In genomic region chr7:97085291-97085690, GRCm38 (mm10) we compare ENCODE assay signal across 9 mouse cellular contexts. TPM values are rescaled to one million over a fixed set of nuclear protein-coding genes. Genes with fewer than 3 reads are reported as not detected.
DNase-seq lines count a peak whose midpoint lies in the region; ATAC-seq and TF ChIP-seq lines count a peak whose summit lies in the region.
"Had no signal": no experiment of that assay in that cellular context is flagged by ENCODE, and none has a peak within 500 bp of the region (broad histone marks: within the 10 kb centered on the region; RNA-seq: fewer than 3 reads in every experiment).

No protein-coding gene starts in this region.

- H3K9ac ChIP-seq in kidney, embryonic 15.5 days = no peak overlapping the region
- no peak overlapping the region for H3K9ac ChIP-seq in ES-E14 (ENCODE audit: insufficient read depth, low read depth, low read length, poor library complexity, severe bottlenecking)

- H3K4me3 ChIP-seq in kidney, embryonic 15.5 days (replicated peaks) = no peak overlapping the region
- no peak overlapping the region for H3K4me3 ChIP-seq in ES-E14 (ENCODE audit: insufficient read depth in 1 of 2, low read depth in 1 of 2, low read length in 2 of 2, poor library complexity in 1 of 2, severe bottlenecking in 1 of 2)

- H3K4me1 ChIP-seq in kidney, embryonic 15.5 days = peaks cover 34% of the 10 kb centered on the region
- no peaks in the 10 kb centered on the region for H3K4me1 ChIP-seq in ES-E14 (ENCODE audit: control insufficient read depth in 2 of 2, insufficient read depth in 2 of 2, low read length in 2 of 2, poor library complexity in 1 of 2)

- in situ Hi-C loops in ES-E14 (cut with MboI; ENCODE audit: low sequenced_read_pairs in 2 of 2, unreplicated experiment in 2 of 2) = loop anchor here in 1 of 2 experiments (10.0 kb wide), 1 partner anchor 110 kb away; no protein-coding TSS in a partner anchor

- H3K36me3 ChIP-seq in kidney, embryonic 15.5 days = no peaks in the 10 kb centered on the region
- no peaks in the 10 kb centered on the region for H3K36me3 ChIP-seq in ES-E14 (ENCODE audit: control insufficient read depth, insufficient read depth, low read length, poor library complexity, severe bottlenecking)

- ATAC-seq in kidney, embryonic 15.5 days (replicated peaks; ENCODE audit: low FRiP score) = no peak

- peak; percentile 43 to 70 for DNase-seq in cerebellum, postnatal 10 days
- no peak for DNase-seq in cerebellum, adult 9-11 months
- peak; percentile 41 for DNase-seq in kidney, postnatal 14 days
- DNase-seq in ES-E14 (ENCODE audit: low read depth, low spot score) = peak; percentile 25
- DNase-seq in hindlimb bud, embryonic 11.5 days (ENCODE audit: extremely low spot score, low read depth, low spot score) = peak; percentile 35
- no peak for DNase-seq in adrenal gland, adult 2 months
- no peak for DNase-seq in urinary bladder, adult 18-20 months (ENCODE audit: low spot score in 2 of 2)
- DNase-seq: heart, adult 11 months had no signal

- no peaks in the 10 kb centered on the region for H3K9me3 ChIP-seq in kidney, embryonic 15.5 days (replicated peaks)
- H3K9me3 ChIP-seq in ES-E14 (ENCODE audit: control insufficient read depth, insufficient read depth, low read depth, low read length) = no peaks in the 10 kb centered on the region

- no peak overlapping the region for H3K4me2 ChIP-seq in kidney, embryonic 15.5 days

- H3K27me3 ChIP-seq in kidney, embryonic 15.5 days = no peaks in the 10 kb centered on the region

- WGBS in kidney, embryonic 15.5 days = 8% methylated on average over 4 of the region's 4 CpGs

- H3K27ac ChIP-seq in kidney, embryonic 15.5 days = no peak overlapping the region
- no peak overlapping the region for H3K27ac ChIP-seq in ES-E14 (ENCODE audit: insufficient read depth, low read depth, low read length, poor library complexity, severe bottlenecking)

TF ChIP-seq in ES-E14, 5 proteins besides CTCF, POLR2A, EP300 and RAD21:
- TF ChIP-seq HCFC1 (IDR thresholded peaks at IDR 0.05; ENCODE audit: borderline replicate concordance, insufficient read depth, low read length) (no peak), ZNF384 (IDR thresholded peaks at IDR 0.05; ENCODE audit: low read depth, low read length) (no peak), ZC3H11A (IDR thresholded peaks at IDR 0.05; ENCODE audit: borderline replicate concordance, low read depth, low read length) (no peak), MAFK (IDR thresholded peaks at IDR 0.05; ENCODE audit: insufficient read depth, low read depth, low read length) (no peak), CHD2 (IDR thresholded peaks at IDR 0.05; ENCODE audit: low read depth, low read length) (no peak)

RNA-seq across cellular contexts. Expression of gene Gab2, which starts 3.9 kb away (rescaled TPM):
- 13.1 and 14.5 TPM in 2 replicates for polyA plus RNA-seq in kidney, embryonic 15.5 days (2015; fragmentation: Nextera tagmentation; extraction: Ambion mirVana)
- total RNA-seq in ES-E14 (2012; rRNA removed) = 0.53 and 1.1 TPM in 2 replicates
- 10 to 100 TPM; 18.0 to 21.9 TPM for total RNA-seq in adrenal gland, adult 2 months (2021)
- 7.6 and 8.2 TPM in 2 replicates for polyA plus RNA-seq in adrenal gland, adult 2 months (2012; rRNA removed)

Comparison
In these comparisons a context has a peak if more than half of its experiments do, and no peak if none do; other contexts are left out.
1. DNase-seq: peak in cerebellum, postnatal 10 days (2 of 2), kidney, postnatal 14 days (single experiment), ES-E14 (single experiment) and hindlimb bud, embryonic 11.5 days (single experiment); none in cerebellum, adult 9-11 months (single experiment), adrenal gland, adult 2 months (single experiment) and urinary bladder, adult 18-20 months (0 of 2).